Mouse (Mus musculus): ENCODE data around the gene Erc2.

The Erc2 gene

GRCm38 (mm10) chr14:28375642-28376091, 753.4 kb downstream of the Erc2 start:
- DNase-seq (ENCODE audit: low read depth, low spot score), result no peak

DNA sequence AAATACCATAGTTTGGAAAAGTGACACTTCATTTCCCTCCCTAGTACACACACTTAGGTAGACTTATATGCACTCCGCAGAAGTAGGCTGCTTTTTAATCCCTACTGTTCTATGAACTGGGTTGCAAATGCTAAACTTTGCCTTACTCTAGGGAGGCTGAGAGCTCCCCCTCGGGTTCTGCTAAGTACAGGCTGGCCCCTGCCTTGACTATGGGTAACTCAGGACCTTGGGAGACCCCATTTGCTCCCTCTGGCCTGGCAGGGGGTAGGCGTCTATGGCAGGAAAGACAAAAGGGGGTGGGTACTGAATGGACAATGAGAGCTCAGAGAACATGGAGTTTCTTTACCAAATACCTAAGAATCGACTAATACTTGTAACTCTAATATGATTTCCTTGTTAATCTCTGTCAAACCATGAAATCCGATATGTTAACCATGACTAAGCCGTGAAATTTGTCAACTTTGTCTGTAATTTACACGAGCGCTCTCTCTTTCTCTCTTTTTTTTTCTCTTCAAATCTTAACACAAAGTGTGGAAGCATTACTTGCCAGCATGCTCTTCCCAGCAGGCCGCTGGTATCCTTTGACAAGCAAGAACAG, 754.1 kb downstream of the Erc2 start:
- no peak for DNase-seq (ENCODE audit: low read depth, low spot score)

DNA sequence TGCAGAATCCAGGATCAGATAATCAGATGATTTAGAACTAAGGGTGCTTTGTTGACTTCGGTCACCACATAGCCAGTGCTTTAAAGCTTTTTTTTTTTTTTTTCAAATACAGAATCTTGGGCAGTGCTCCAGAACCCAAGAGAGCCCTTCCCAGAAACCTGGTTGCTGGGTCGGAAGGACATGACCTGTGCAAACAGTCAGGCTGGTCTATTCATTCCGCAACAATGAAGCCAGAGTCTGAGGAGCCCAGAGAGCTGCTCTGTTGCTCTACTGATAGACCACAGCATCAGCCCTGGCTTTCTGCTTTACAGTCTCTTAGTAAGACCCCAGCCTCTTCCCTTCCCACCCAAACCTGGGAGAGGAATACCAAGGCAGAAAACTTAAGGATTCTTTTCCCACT, 755.3 kb downstream of the Erc2 start:
- no peak for DNase-seq (ENCODE audit: low read depth, low spot score)

DNA sequence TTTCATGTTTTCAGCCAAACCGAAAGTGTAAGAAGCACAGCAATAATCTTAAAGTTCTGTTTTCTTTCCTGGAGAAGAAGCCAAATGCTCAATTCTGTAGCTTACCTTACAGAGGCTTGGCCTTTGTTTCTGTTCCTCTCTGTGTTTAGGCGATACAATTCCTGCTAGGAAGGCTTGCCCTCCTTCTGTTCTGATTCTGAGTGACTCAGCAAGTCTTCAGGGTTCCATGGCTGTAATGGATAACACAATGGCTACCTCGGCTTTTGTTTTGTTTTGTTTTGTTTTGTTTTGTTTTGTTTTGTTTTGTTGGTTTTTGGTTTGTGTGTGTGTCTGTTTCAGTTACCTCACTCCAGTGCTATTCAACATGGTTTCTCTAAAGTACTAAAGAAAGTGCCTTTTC, 757.9 kb downstream of the Erc2 start:
- DNase-seq (ENCODE audit: low read depth, low spot score), result no peak

GRCm38 (mm10) chr14:28381801-28382550, 759.7 kb downstream of the Erc2 start:
- no peak for DNase-seq (ENCODE audit: low read depth, low spot score)

- no peak for DNase-seq (ENCODE audit: low read depth, low spot score)
These were observed 764.8 kb downstream of the Erc2 start for GRCm38 (mm10) chr14:28386815-28387607.

- DNase-seq (ENCODE audit: low read depth, low spot score), result no peak
These were observed 776.7 kb downstream of the Erc2 start for GRCm38 (mm10) chr14:28398915-28399314.

- no peak for DNase-seq (ENCODE audit: low read depth, low spot score)
These were observed 777.7 kb downstream of the Erc2 start for GRCm38 (mm10) chr14:28399897-28400296.

- DNase-seq (ENCODE audit: low read depth, low spot score), result no peak
These were observed 783.1 kb downstream of the Erc2 start for GRCm38 (mm10) chr14:28405277-28405840.

GRCm38 (mm10) chr14:28409390-28409789, 787.2 kb downstream of the Erc2 start:
- DNase-seq (ENCODE audit: low read depth, low spot score), result no peak

DNA sequence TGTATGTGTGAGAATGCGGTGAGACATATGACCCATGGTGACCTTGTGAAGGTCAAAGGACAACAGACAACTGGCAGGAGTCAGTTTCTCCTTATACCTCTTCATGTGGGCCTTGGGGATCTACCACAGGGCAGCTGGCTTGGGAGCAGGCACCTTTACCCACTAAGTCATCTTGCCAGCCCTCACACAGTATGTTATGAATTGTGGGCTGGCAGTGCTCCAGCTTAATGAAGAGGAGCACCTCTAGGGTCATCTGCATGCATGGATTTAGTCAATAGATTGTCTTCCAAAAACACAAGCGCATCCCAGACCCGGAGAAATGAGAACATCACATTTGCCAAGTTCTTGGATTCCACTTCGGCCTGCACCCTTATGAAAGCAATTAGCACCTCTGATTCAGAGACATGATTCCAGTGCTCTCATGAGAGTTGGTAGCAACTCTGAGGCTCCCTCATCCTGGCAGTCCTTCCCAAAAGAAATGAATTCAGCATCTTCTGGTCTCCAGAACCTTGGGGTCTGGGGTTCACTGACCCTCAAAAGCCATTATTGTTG, 787.6 kb downstream of the Erc2 start:
- DNase-seq (ENCODE audit: low read depth, low spot score), result no peak

DNA sequence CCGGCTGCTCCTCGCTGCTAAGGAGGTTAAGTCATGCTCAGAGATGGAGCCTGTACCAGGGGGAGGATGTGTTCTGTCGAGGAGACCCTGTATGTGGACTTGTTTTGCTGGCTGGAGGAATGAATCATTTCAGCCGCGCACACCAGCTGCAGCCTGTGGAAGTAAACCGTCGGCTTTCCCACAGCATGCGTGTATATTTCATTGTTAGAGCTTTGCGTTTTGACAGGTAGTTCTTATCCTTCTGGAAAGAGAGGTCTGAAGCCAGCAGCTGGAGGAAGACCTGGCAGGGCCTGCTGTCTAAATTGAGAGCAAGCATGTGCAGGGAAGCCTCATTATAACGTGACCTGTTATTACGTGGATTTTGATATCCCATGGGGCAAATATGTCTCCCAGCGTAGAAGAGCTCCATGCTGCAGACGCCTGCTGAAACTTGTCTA, 788.6 kb downstream of the Erc2 start:
- no peak for DNase-seq (ENCODE audit: low read depth, low spot score)

DNA sequence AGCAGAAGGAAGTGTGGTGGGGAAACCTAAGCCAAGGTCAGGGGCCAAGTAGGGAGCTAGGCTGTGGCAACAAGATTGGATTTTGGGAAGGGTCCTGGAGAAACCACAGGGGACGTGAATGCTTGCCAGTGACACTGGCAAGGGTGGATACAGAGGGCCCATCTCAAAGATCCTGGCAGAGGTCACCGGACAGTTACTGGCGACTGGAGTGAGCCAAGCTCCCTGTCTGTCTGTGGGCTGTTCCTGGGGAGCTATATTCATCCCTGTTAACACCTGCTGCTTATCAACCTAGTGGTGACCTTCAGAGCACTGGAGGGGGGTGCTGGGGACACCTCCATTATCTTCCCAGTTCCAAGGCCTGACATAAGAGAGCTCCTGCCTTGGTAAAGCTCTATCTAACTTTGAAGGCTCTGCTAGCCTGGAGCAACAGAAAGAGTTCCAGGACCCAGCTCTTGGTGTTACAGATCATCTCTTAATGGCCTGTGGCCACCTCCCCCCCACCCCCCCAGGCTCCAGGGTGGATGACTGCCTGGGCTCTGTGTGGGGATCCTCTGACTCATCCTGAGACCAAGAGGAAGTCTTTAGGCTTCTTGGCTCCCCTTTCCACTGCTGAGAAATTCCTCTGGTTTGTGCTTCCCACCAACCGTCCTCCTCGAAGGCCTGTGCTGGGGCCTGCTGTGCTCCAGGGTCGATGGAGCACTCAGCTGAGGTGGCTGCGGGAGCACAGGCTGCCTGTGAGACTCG, 790.2 kb downstream of the Erc2 start:
- DNase-seq (ENCODE audit: low read depth, low spot score), result no peak

- DNase-seq (ENCODE audit: low read depth, low spot score), result no peak
These were observed 791.3 kb downstream of the Erc2 start for GRCm38 (mm10) chr14:28413516-28413915.

DNA sequence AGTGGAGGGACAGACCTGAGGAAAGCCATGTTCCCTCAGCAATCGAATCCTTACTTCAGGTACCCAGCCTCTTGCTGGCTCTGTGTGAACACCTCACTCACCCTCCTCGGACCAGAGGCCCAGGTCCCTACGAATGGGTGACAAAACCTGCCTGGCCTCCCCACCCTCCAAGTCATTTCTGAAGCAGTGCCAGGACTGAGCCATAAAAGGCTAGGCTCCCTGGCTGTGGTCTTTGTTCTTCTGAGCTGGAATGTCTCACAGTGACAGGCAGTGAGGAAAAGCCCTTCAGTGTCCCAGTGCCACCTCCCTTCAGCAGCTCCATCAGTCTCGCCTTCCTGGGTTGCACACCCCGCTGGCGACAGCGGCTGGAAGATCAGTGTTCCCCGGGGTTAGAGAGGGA, 794.8 kb downstream of the Erc2 start:
- DNase-seq (ENCODE audit: low read depth, low spot score), result no peak

DNA sequence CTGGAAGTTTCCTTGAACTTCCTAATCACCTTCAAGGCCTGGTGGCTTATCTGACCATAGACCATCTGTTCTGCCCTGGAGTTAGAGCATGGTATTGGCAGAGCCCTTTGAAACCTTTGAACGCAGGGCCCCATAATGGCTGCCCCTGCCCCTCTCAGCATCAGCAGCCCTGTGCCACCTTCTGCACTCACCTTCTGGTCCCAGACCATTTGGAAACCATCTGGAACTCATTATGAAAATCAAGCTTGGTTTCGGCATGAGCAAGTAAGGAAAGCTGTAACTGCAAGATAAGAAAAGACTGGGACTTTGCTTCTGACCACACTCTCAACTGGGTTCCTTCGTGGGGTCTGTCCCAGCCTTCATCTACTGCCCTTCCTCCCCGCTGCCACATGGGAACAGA, 796.3 kb downstream of the Erc2 start:
- no peak for DNase-seq (ENCODE audit: low read depth, low spot score)

GRCm38 (mm10) chr14:28419188-28419587, 797.0 kb downstream of the Erc2 start:
- no peak for DNase-seq (ENCODE audit: low read depth, low spot score)

DNA sequence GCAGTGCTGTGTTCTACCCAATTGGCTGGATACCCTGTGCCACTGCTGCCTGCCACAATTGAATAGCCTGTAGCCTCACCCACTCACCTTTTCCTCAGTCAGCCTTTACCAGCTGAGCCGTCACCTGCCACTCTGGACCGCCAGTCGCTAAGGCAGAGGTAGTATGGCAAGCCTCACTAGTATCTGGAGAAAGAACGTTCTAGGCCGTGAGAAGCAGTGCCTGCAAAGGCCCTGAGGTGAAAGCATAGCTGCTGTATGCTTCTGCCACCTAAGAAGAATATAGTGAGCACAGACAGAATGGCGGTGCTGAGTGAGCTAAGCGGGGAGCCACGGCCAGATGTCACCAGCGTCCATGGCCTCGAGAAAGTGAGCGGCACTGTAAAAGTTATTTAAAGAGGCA, 798.4 kb downstream of the Erc2 start:
- DNase-seq (ENCODE audit: low read depth, low spot score), result no peak

DNA sequence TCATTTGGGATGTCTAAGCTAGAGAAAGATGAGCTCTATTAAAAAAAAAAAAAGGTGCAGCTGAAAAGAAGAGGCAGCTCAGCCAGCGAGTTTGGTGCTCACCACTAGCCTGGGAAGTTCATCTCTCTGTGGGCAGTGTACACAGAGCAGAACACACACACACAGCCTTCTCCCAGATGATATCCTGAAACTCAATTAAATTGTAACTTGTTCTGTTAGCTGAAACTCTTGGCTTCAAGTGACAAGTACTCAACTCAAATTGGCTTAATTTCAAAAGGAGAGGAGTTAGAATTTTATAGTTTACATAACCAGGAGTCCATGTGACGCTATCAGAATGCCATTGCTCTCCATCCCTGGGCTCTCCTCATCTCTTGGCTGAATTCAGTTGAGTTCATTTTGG, 804.4 kb downstream of the Erc2 start:
- no peak for DNase-seq (ENCODE audit: low read depth, low spot score)

DNA sequence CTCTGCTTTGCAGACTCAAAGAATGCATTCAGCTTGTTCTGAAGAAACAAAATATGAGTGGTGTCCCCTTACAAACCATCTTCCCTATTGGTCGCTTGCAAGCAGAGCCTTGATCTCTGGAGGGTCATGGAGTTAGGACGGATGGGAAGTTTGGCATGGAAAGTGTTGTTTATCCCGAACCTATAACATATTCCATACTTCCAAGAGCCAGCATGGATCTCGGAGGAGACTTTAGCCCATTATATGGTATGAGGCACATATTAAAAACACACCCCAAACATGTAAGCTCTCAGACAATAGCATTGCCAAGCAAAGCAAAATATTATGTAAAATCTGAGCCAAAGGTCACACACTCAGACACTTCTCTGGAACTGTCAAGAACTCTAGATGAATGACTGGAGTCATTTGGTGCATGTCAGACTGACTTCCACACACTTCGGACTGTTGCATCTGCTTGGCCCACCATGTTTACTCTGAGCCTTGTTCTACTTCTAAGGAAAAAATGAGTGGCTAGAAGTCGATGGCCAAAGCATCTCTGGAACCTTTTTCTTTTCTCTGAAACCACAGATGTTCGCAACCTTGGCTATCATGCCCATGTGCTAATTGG, 809.6 kb downstream of the Erc2 start:
- DNase-seq (ENCODE audit: low read depth, low spot score), result no peak

- DNase-seq (ENCODE audit: low read depth, low spot score), result no peak
These were observed 812.8 kb downstream of the Erc2 start for GRCm38 (mm10) chr14:28434996-28435395.

Data from c-Kit-negative CD71-positive TER-119-positive erythroid progenitor cells, embryonic 14.5 days (primary cell).